Mouse (Mus musculus) brain, embryonic 14.5 days (tissue): ENCODE measurements around the gene Cd200r2.
"Not testable (repeated sequence)": the region's sequence is repeated elsewhere in the genome, so short reads cannot be mapped to it uniquely, and the experiment has no call there.

Experiments
- CTCF ChIP-seq: fragments of 200-500 bp; IDR thresholded peaks from 2 replicates; pipeline ENCODE4 v1.5.1; 2012; ENCODE audit warnings: inconsistent platforms, mild to moderate bottlenecking, moderate library complexity, borderline replicate concordance; ENCODE audit not compliant: insufficient read depth, insufficient read length; ENCODE audit errors: extremely low read depth
- POLR2A ChIP-seq: fragments of 200-500 bp; IDR thresholded peaks from 2 replicates; pipeline ENCODE4 v1.6.1; 2012; ENCODE audit warnings: mild to moderate bottlenecking, inconsistent platforms, borderline replicate concordance; ENCODE audit not compliant: poor library complexity, insufficient read depth, insufficient read length, severe bottlenecking; ENCODE audit errors: extremely low read depth

DNA sequence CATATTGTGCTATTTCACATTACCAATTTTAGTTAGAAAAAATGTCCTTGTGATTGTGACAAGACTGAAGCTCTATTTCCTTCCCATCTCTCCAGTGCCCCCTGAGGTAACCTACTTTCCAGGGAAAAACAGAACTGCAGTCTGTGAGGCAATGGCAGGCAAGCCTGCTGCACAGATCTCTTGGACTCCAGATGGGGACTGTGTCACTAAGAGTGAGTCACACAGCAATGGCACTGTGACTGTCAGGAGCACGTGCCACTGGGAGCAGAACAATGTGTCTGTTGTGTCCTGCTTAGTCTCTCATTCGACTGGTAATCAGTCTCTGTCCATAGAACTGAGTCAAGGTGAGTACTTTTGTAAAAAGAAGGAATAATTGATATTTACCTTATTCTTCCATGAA, 33.7 kb upstream of the Cd200r2 start:
- TF ChIP-seq CTCF, POLR2A: not testable (repeated sequence)
